Mouse (Mus musculus) forebrain, embryonic 15.5 days (tissue): ENCODE results near the gene Stox2. TPM values are rescaled to one million over a fixed set of nuclear protein-coding genes. Genes with fewer than 3 reads are reported as not detected.

Source experiments
- ATAC-seq: fragments of 200-750 bp; cut with Nextera tagmentation; replicated peaks from 2 replicates; pipeline ENCODE4 v1.8.0; 2017; ENCODE audit warnings: mild to moderate bottlenecking, moderate TSS enrichment, moderate library complexity
- H3K27ac ChIP-seq: fragments of 300-500 bp; sonication (generic); replicated peaks from 2 replicates; pipeline ENCODE4 v1.5.1; 2015; ENCODE audit warnings: mild to moderate bottlenecking, inconsistent platforms
- H3K27me3 ChIP-seq: fragments of 300-500 bp; sonication (generic); 2 replicates; pipeline ENCODE4 v1.6.1; 2015; ENCODE audit warnings: inconsistent platforms
- H3K36me3 ChIP-seq: fragments of 300-500 bp; sonication (generic); 2 replicates; pipeline ENCODE4 v1.6.1; 2015; ENCODE audit warnings: mild to moderate bottlenecking, inconsistent platforms
- H3K4me1 ChIP-seq: fragments of 300-500 bp; sonication (generic); 2 replicates; pipeline ENCODE4 v1.6.1; 2015; ENCODE audit warnings: inconsistent platforms
- H3K4me2 ChIP-seq: fragments of 300-500 bp; sonication (generic); replicated peaks from 2 replicates; pipeline ENCODE4 v1.6.1; 2015; ENCODE audit warnings: mild to moderate bottlenecking, inconsistent platforms
- H3K4me3 ChIP-seq: fragments of 300-500 bp; sonication (generic); 2 replicates; pipeline ENCODE4 v1.5.1; 2015; ENCODE audit warnings: mild to moderate bottlenecking, inconsistent platforms
- H3K9ac ChIP-seq: fragments of 300-500 bp; sonication (generic); replicated peaks from 2 replicates; pipeline ENCODE4 v1.6.1; 2015; ENCODE audit warnings: mild to moderate bottlenecking, inconsistent platforms
- H3K9me3 ChIP-seq: fragments of 300-500 bp; sonication (generic); 2 replicates; pipeline ENCODE4 v1.6.1; 2016; ENCODE audit warnings: inconsistent platforms
- WGBS: fragments of 180-500 bp; shearing (Covaris S2); methylation state at CpG from one replicate; pipeline ENCODE4 v1.1.7; 2015; ENCODE audit warnings: mixed read lengths; 5-methylcytosine and 5-hydroxymethylcytosine counted together
- polyA plus RNA-seq: library from polyadenylated mRNA; unstranded; fragments of >200 nt; fragmentation: Nextera tagmentation; extraction: Ambion mirVana; gene quantifications from 2 replicates; pipeline ENCODE4 v1.2.1, GENCODE M21; 2015

Stox2 gene
- polyA plus RNA-seq, 1 experiment from 2014 or later = 47.2 TPM

DNA sequence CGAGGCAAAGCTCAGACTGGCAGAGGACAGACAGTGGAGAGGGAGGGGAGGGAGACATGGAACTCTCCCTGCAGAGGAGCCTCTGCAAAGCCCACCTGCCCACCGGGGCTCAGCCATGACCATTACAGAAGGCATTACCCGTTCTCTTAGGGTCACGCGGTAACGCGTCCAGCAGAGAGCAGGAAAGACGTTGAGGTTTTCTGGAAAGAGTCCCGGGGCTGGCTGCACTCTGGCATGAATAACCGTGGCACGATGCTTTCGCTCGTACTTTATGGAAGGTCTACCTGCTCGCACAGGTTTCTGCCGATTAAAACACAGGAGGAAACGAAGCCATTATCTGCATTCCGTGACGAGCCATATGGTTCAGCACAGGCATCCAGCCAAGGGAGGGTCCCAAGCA is 53.9 kb downstream of the Stox2 start:
- H3K27me3 ChIP-seq = no peaks in the 10 kb centered on the region

GRCm38 (mm10) chr8:47391844-47392243 is 54.3 kb downstream of the Stox2 start:
- H3K4me3 ChIP-seq = no peak overlapping the region
- no peak for ATAC-seq
- 94% methylated on average over 10 of the region's 10 CpGs for WGBS
- no peaks in the 10 kb centered on the region for H3K36me3 ChIP-seq
- H3K9me3 ChIP-seq = no peaks in the 10 kb centered on the region
- H3K4me2 ChIP-seq = no peak overlapping the region
- H3K27me3 ChIP-seq = no peaks in the 10 kb centered on the region
- H3K27ac ChIP-seq = no peak overlapping the region
- no peaks in the 10 kb centered on the region for H3K4me1 ChIP-seq
- no peak overlapping the region for H3K9ac ChIP-seq

More for the DNA sequence above, 53.9 kb downstream of the Stox2 start:
- Histone ChIP-seq H3K9me3 (no peaks in the 10 kb centered on the region), H3K4me2 (no peak overlapping the region), H3K4me3 (no peak overlapping the region), H3K9ac (no peak overlapping the region), H3K27ac (no peak overlapping the region), H3K36me3 (no peaks in the 10 kb centered on the region), H3K4me1 (no peaks in the 10 kb centered on the region)
- no peak for ATAC-seq
- whole genome bisulfite sequencing = 75% methylated on average over 18 of the region's 18 CpGs

GRCm38 (mm10) chr8:47389430-47389829 is 56.7 kb downstream of the Stox2 start:
- ATAC-seq = no peak

DNA sequence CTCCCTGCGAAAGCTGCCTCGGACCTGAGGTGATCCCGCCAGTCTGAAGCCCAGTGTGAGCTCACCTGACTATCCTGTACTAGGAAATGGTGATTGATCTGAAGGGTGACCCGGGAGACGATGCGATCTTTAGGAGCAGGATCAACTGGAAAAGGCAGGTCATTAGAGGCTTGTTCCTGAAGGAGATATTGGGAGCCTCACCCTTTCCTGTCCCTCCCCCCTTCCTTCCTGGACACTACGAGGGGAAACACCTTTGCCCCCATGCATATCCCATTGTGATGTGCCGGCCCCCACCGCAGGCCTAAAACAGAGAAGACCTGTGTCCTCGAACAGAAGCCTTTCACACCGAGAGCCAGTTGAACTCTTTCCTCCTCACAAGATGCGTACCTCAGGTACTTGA is 58.0 kb downstream of the Stox2 start:
- H3K9me3 ChIP-seq = no peaks in the 10 kb centered on the region
- H3K9ac ChIP-seq = no peak overlapping the region
- ATAC-seq = no peak
- H3K27ac ChIP-seq = no peak overlapping the region
- H3K4me3 ChIP-seq = no peak overlapping the region
- H3K4me2 ChIP-seq = no peak overlapping the region
- no peaks in the 10 kb centered on the region for H3K27me3 ChIP-seq
- H3K36me3 ChIP-seq = no peaks in the 10 kb centered on the region
- peaks cover 5% of the 10 kb centered on the region; the same call in 1 of the 2 replicates for H3K4me1 ChIP-seq
- WGBS = 93% methylated on average over 12 of the region's 12 CpGs

More at GRCm38 (mm10) chr8:47389430-47389829, 56.7 kb downstream of the Stox2 start:
- no peaks in the 10 kb centered on the region for H3K27me3 ChIP-seq
- no peak overlapping the region for H3K4me2 ChIP-seq
- H3K36me3 ChIP-seq = no peaks in the 10 kb centered on the region
- no peak overlapping the region for H3K9ac ChIP-seq
- H3K27ac ChIP-seq = no peak overlapping the region
- no peak overlapping the region for H3K4me3 ChIP-seq
- H3K9me3 ChIP-seq = no peaks in the 10 kb centered on the region
- H3K4me1 ChIP-seq = peaks cover 4% of the 10 kb centered on the region; the same call in 1 of the 2 replicates
- WGBS = 93% methylated on average over 3 of the region's 3 CpGs

- ATAC-seq = no peak
- 61% methylated on average over 1 of the region's 1 CpGs for WGBS
- H3K27me3 ChIP-seq = no peaks in the 10 kb centered on the region
- no peaks in the 10 kb centered on the region for H3K9me3 ChIP-seq
- H3K36me3 ChIP-seq = no peaks in the 10 kb centered on the region
- no peak overlapping the region for H3K9ac ChIP-seq
- H3K4me1 ChIP-seq = peaks cover 10% of the 10 kb centered on the region
- no peak overlapping the region for H3K27ac ChIP-seq
- no peak overlapping the region for H3K4me3 ChIP-seq
- no peak overlapping the region for H3K4me2 ChIP-seq
These were observed 60.4 kb downstream of the Stox2 start for GRCm38 (mm10) chr8:47385810-47386209.

GRCm38 (mm10) chr8:47384151-47384550 is 62.0 kb downstream of the Stox2 start:
- Histone ChIP-seq H3K4me1 (peaks cover 18% of the 10 kb centered on the region), H3K9me3 (no peaks in the 10 kb centered on the region), H3K4me2 (no peak overlapping the region), H3K27ac (no peak overlapping the region), H3K9ac (no peak overlapping the region), H3K36me3 (no peaks in the 10 kb centered on the region), H3K4me3 (no peak overlapping the region), H3K27me3 (no peaks in the 10 kb centered on the region)
- no peak for ATAC-seq
- WGBS = 69% methylated on average over 5 of the region's 5 CpGs

GRCm38 (mm10) chr8:47383632-47384031 is 62.5 kb downstream of the Stox2 start:
- peaks cover 18% of the 10 kb centered on the region for H3K4me1 ChIP-seq
- no peak overlapping the region for H3K4me2 ChIP-seq
- ATAC-seq = no peak
- H3K27ac ChIP-seq = no peak overlapping the region
- no peaks in the 10 kb centered on the region for H3K27me3 ChIP-seq
- H3K36me3 ChIP-seq = no peaks in the 10 kb centered on the region
- H3K4me3 ChIP-seq = no peak overlapping the region
- H3K9ac ChIP-seq = no peak overlapping the region
- WGBS = 91% methylated on average over 9 of the region's 9 CpGs
- no peaks in the 10 kb centered on the region for H3K9me3 ChIP-seq

DNA sequence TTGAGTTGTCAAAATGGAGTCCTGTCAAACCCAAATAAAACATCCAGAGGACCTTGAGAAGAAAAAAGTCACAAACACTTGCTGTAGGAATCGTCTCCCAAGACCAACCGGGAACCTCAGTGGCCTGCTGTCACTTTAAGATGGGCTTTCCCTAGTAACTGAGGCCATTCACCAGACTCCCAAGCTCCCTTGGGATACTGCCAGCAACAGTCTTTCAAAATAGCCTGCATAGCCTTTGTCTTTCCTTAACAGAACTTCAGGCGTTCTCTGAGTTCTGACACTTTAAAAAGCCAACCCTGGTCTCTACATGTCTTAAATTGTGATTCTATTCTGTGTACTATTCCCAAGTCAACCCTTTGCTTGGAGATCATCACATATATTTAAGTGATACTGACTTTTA is 64.9 kb downstream of the Stox2 start:
- Histone ChIP-seq H3K4me2 (no peak overlapping the region), H3K27me3 (no peaks in the 10 kb centered on the region), H3K4me3 (no peak overlapping the region), H3K36me3 (no peaks in the 10 kb centered on the region), H3K27ac (no peak overlapping the region; the same call in 1 of the 2 replicates), H3K4me1 (peaks cover 18% of the 10 kb centered on the region), H3K9me3 (no peaks in the 10 kb centered on the region), H3K9ac (no peak overlapping the region)
- ATAC-seq = peak; percentile 57
- 8% methylated on average over 3 of the region's 3 CpGs for WGBS

- 51% methylated on average over 6 of the region's 6 CpGs for WGBS
- Histone ChIP-seq H3K9ac (no peak overlapping the region), H3K27ac (no peak overlapping the region), H3K4me1 (peaks cover 18% of the 10 kb centered on the region), H3K4me2 (no peak overlapping the region), H3K9me3 (no peaks in the 10 kb centered on the region), H3K36me3 (no peaks in the 10 kb centered on the region), H3K27me3 (no peaks in the 10 kb centered on the region), H3K4me3 (no peak overlapping the region)
- ATAC-seq = no peak
These were observed 65.4 kb downstream of the Stox2 start for GRCm38 (mm10) chr8:47380725-47381124.

DNA sequence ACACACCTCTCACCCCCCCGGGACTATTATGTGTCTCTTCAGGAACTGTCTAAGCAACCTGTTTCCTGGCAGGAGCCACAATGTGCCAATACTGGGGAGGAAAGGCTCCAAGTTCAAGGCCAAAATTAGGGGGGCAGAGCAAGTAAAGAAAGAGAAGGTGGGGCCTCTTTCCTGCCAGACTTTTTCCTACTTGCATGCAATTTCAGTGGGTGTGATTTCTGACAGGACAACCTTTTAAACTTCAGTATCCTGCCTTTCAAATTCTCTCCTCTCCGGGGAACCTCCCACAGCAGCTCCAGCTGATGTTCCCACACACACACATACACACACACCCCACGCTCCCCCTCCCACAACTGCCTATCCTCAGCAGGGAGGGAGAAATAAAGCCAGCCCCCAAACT is 66.1 kb downstream of the Stox2 start:
- Histone ChIP-seq H3K27me3 (no peaks in the 10 kb centered on the region), H3K36me3 (no peaks in the 10 kb centered on the region), H3K4me3 (no peak overlapping the region), H3K9me3 (no peaks in the 10 kb centered on the region), H3K4me2 (no peak overlapping the region), H3K9ac (no peak overlapping the region), H3K4me1 (peaks cover 18% of the 10 kb centered on the region), H3K27ac (no peak overlapping the region)
- WGBS = 53% methylated on average over 3 of the region's 3 CpGs
- ATAC-seq = no peak

- Histone ChIP-seq H3K4me1 (peaks cover 13% of the 10 kb centered on the region), H3K9ac (no peak overlapping the region), H3K27me3 (no peaks in the 10 kb centered on the region), H3K9me3 (no peaks in the 10 kb centered on the region), H3K4me2 (no peak overlapping the region), H3K36me3 (no peaks in the 10 kb centered on the region), H3K27ac (no peak overlapping the region), H3K4me3 (no peak overlapping the region)
- ATAC-seq = no peak
- 87% methylated on average over 7 of the region's 7 CpGs for WGBS
These were observed 69.5 kb downstream of the Stox2 start for GRCm38 (mm10) chr8:47376651-47377050.

DNA sequence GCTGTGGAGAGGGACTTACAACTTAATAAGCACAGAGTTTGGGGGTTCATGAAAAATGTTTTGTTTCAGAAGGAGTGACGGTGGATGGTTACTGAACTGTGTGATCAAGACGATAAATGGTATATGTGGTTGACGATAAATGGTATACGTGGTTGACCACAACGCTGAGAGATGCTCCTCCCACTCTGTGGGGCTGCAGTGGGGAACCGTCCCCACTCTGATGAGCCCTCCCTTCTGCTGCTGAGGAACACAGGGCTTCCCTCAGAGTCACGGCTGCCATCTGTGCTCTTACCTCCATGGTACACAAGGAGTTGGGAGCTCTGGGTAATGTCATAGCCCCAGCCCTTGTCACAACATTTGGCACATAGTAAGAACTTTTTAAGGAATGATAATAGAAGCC is 72.4 kb downstream of the Stox2 start:
- 90% methylated on average over 7 of the region's 7 CpGs for whole genome bisulfite sequencing
- Histone ChIP-seq H3K36me3 (no peaks in the 10 kb centered on the region), H3K4me2 (no peak overlapping the region), H3K9me3 (no peaks in the 10 kb centered on the region), H3K27me3 (no peaks in the 10 kb centered on the region), H3K9ac (no peak overlapping the region), H3K4me1 (peaks cover 20% of the 10 kb centered on the region), H3K27ac (no peak overlapping the region), H3K4me3 (no peak overlapping the region)
- no peak for ATAC-seq

- peak; percentile 70 for ATAC-seq
- no peak overlapping the region for H3K4me3 ChIP-seq
- 0 out of 2 replicates have a peak overlapping the region, but pooled peaks have one; percentile 19 for H3K27ac ChIP-seq
- no peak overlapping the region for H3K9ac ChIP-seq
- no peaks in the 10 kb centered on the region for H3K27me3 ChIP-seq
- no peak overlapping the region for H3K4me2 ChIP-seq
- H3K36me3 ChIP-seq = no peaks in the 10 kb centered on the region
- H3K9me3 ChIP-seq = no peaks in the 10 kb centered on the region
- H3K4me1 ChIP-seq = peaks cover 20% of the 10 kb centered on the region
- WGBS = 7% methylated on average over 3 of the region's 3 CpGs
These were observed 74.6 kb downstream of the Stox2 start for GRCm38 (mm10) chr8:47371539-47371938.
